Mouse (Mus musculus) adrenal gland, adult 8-10 months (tissue): ENCODE results near the gene Dnajc13. TPM values are rescaled to one million over a fixed set of nuclear protein-coding genes. Genes with fewer than 3 reads are reported as not detected.

ENCODE experiments used
- DNase-seq: peaks from one replicate; pipeline ENCODE4 v3.0.0; 2022
- total RNA-seq, 4 experiments: library from RNA; stranded (reverse); gene quantifications; 2 replicates each; pipeline ENCODE4 v1.2.4; 2022

Gene Dnajc13
- total RNA-seq, 4 experiments from 2014 or later, result 42.1 to 66.1 (median 50.1) TPM

GRCm38 (mm10) chr9:104182328-104182727, 80.4 kb downstream of the Dnajc13 start:
- DNase-seq, result no peak

GRCm38 (mm10) chr9:104181626-104182025, 81.1 kb downstream of the Dnajc13 start:
- no peak for DNase-seq

GRCm38 (mm10) chr9:104180046-104180445, 82.7 kb downstream of the Dnajc13 start:
- DNase-seq, result no peak

- DNase-seq, result no peak
Observed at GRCm38 (mm10) chr9:104172342-104172741, 90.4 kb downstream of the Dnajc13 start.

- no peak for DNase-seq
Observed at GRCm38 (mm10) chr9:104171651-104172050, 91.1 kb downstream of the Dnajc13 start.

GRCm38 (mm10) chr9:104169986-104170385, 92.7 kb downstream of the Dnajc13 start:
- no peak for DNase-seq

- no peak for DNase-seq
Observed at GRCm38 (mm10) chr9:104165926-104166325, 96.8 kb downstream of the Dnajc13 start.

GRCm38 (mm10) chr9:104164194-104164593, 98.5 kb downstream of the Dnajc13 start:
- DNase-seq, result no peak

GRCm38 (mm10) chr9:104161117-104161516, 101.6 kb downstream of the Dnajc13 start:
- DNase-seq, result no peak

- no peak for DNase-seq
Observed at GRCm38 (mm10) chr9:104157291-104157690, 105.4 kb downstream of the Dnajc13 start.

GRCm38 (mm10) chr9:104156506-104156905, 106.2 kb downstream of the Dnajc13 start:
- DNase-seq, result no peak

- DNase-seq, result no peak
Observed at GRCm38 (mm10) chr9:104155100-104155715, 107.5 kb downstream of the Dnajc13 start.

- no peak for DNase-seq
Observed at GRCm38 (mm10) chr9:104152121-104152520, 110.6 kb downstream of the Dnajc13 start.

GRCm38 (mm10) chr9:104148969-104149368, 113.8 kb downstream of the Dnajc13 start:
- no peak for DNase-seq

- no peak for DNase-seq
Observed at GRCm38 (mm10) chr9:104146683-104147082, 116.0 kb downstream of the Dnajc13 start.

- DNase-seq, result no peak
Observed at GRCm38 (mm10) chr9:104144314-104144996, 118.3 kb downstream of the Dnajc13 start.

- DNase-seq, result no peak
Observed at GRCm38 (mm10) chr9:104142805-104143204, 119.9 kb downstream of the Dnajc13 start.

GRCm38 (mm10) chr9:104140351-104140750, 122.4 kb downstream of the Dnajc13 start:
- DNase-seq, result no peak

GRCm38 (mm10) chr9:104130141-104130755, 132.5 kb downstream of the Dnajc13 start:
- no peak for DNase-seq

GRCm38 (mm10) chr9:104128110-104128509, 134.6 kb downstream of the Dnajc13 start:
- no peak for DNase-seq

- no peak for DNase-seq
Observed at GRCm38 (mm10) chr9:104126833-104127232, 135.9 kb downstream of the Dnajc13 start, which contains the start of gene Ackr4. TSS of gene Ackr4 (minus strand) at chr9:104126933.

GRCm38 (mm10) chr9:104123622-104124021, 139.1 kb downstream of the Dnajc13 start:
- DNase-seq, result no peak

- no peak for DNase-seq
Observed at GRCm38 (mm10) chr9:104123101-104123500, 139.6 kb downstream of the Dnajc13 start.

- DNase-seq, result no peak
Observed at GRCm38 (mm10) chr9:104109151-104109550, 153.6 kb downstream of the Dnajc13 start.
